Mouse (Mus musculus) myocyte (in vitro differentiated cells): ENCODE results near the gene Arl6ip6. TPM values are rescaled to one million over a fixed set of nuclear protein-coding genes. Genes with fewer than 3 reads are reported as not detected.
A peak's percentile ranks its signal among the peaks of the same experiment; 100 is the strongest.

Experiments
- H3K27me3 ChIP-seq: one replicate; pipeline ENCODE4 v1.6.1; 2011; ENCODE audit not compliant: control insufficient read depth, insufficient read depth, insufficient read length
- H3K36me3 ChIP-seq: one replicate; pipeline ENCODE4 v1.6.1; 2011; ENCODE audit not compliant: control insufficient read depth, insufficient read depth
- H3K4me2 ChIP-seq: one replicate; pipeline ENCODE4 v1.6.1; 2011; ENCODE audit warnings: low read depth, control low read depth
- H3K4me3 ChIP-seq: one replicate; pipeline ENCODE4 v1.5.1; 2011; ENCODE audit warnings: mild to moderate bottlenecking, control low read depth, moderate library complexity
- H3K79me2 ChIP-seq: one replicate; pipeline ENCODE4 v1.6.1; 2011; ENCODE audit not compliant: control insufficient read depth, insufficient read depth
- H3ac ChIP-seq: one replicate; pipeline ENCODE4 v1.6.1; 2011; ENCODE audit not compliant: control insufficient read depth, insufficient read length
- CEBPB ChIP-seq: IDR thresholded peaks from 2 replicates; pipeline ENCODE4 v1.6.1; 2011; ENCODE audit warnings: mild to moderate bottlenecking, moderate library complexity; ENCODE audit not compliant: poor library complexity, insufficient read depth, severe bottlenecking
- E2F4 ChIP-seq: IDR thresholded peaks from one replicate; pipeline ENCODE4 v1.6.1; 2011; ENCODE audit warnings: mild to moderate bottlenecking, control low read depth, moderate library complexity; ENCODE audit not compliant: insufficient read depth
- MAX ChIP-seq: IDR thresholded peaks from one replicate; pipeline ENCODE4 v1.6.1; 2011; ENCODE audit warnings: low read depth, mild to moderate bottlenecking, control low read depth
- MYOD1 ChIP-seq, 3 experiments: IDR thresholded peaks; one replicate each; pipeline ENCODE4 v1.6.1; 2011; ENCODE audit warnings: control low read depth in 2 of 3, low read depth in 2 of 3, mild to moderate bottlenecking in 2 of 3, moderate library complexity in 1 of 3; ENCODE audit not compliant: insufficient read length in 2 of 3, control insufficient read depth in 1 of 3
- MYOG ChIP-seq, 3 experiments: IDR thresholded peaks; one replicate each; pipeline ENCODE4 v1.6.1; 2011; ENCODE audit warnings: control low read depth in 2 of 3, low read depth in 2 of 3, mild to moderate bottlenecking in 2 of 3; ENCODE audit not compliant: insufficient read length in 2 of 3, control insufficient read depth in 1 of 3, insufficient read depth in 1 of 3
- POLR2A ChIP-seq: IDR thresholded peaks from one replicate; pipeline ENCODE4 v1.6.1; 2011; ENCODE audit warnings: low read depth, mild to moderate bottlenecking, control low read depth, moderate library complexity; ENCODE audit not compliant: insufficient read length
- POLR2AphosphoS2 ChIP-seq: IDR thresholded peaks from one replicate; pipeline ENCODE4 v1.6.1; 2011; ENCODE audit warnings: low read depth, control low read depth; ENCODE audit not compliant: insufficient read length
- REST ChIP-seq: IDR thresholded peaks from one replicate; pipeline ENCODE4 v1.6.1; 2011; ENCODE audit warnings: mild to moderate bottlenecking, control low read depth, moderate library complexity; ENCODE audit not compliant: insufficient read depth, insufficient read length
- SRF ChIP-seq: IDR thresholded peaks from one replicate; pipeline ENCODE4 v1.6.1; 2011; ENCODE audit warnings: low read depth; ENCODE audit not compliant: control insufficient read depth, insufficient read length
- TCF12 ChIP-seq: IDR thresholded peaks from one replicate; pipeline ENCODE4 v1.6.1; 2011; ENCODE audit warnings: mild to moderate bottlenecking, control low read depth; ENCODE audit not compliant: poor library complexity, insufficient read depth, severe bottlenecking
- TCF3 ChIP-seq: IDR thresholded peaks from one replicate; pipeline ENCODE4 v1.6.1; 2011; ENCODE audit warnings: low read depth, control low read depth; ENCODE audit not compliant: insufficient read length
- USF1 ChIP-seq: IDR thresholded peaks from one replicate; pipeline ENCODE4 v1.6.1; 2011; ENCODE audit warnings: low read depth, mild to moderate bottlenecking, control low read depth, moderate library complexity
- polyA plus RNA-seq: library from polyadenylated mRNA; unstranded; fragments of >200 nt; fragmentation: generic; extraction: Trizol; gene quantifications from one replicate; pipeline ENCODE4 v1.2.1, GENCODE M21; 2012; ENCODE audit warnings: missing spikeins

Gene Arl6ip6
- polyA plus RNA-seq = 8.0 TPM

DNA sequence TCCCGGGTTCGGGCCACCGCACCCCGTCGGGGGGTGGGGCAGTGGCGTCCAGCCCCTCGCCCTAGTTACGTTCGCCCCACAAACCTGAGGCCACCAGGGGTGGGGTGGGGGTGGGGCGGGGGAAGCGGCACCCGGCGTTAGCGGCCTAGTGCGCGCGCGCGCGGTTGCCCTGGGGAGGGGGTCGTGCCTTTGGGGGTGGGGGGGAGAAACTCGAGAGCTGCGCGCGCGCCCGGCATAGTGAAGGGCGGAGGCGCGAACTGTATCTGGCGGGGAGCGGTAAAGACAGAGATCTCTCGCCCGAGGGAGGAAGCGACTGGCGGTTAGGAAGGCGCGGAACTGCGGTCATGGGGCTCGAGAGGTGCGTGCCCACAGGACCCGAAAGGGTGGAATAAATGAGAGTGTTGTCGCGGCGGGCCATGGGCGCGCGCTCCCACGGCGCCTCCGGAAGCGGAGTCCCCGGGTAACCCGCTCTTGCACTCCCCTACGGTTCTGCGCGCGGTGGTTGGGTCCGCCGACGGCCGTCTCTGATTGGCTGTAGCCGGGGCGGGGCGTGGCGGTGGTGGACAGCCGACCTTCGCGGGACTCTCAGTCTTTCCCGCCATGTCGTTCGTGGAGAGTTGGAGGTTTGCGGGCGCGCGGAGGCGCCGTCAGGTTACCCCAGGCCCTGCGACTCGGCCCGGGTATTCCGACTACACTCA, at the start of gene Arl6ip6:
Gene Arl6ip6 (plus strand): TSS at position 204 of the 698 bp plus-strand sequence.
- H3ac ChIP-seq = peak within 1 kb of the TSS; percentile 66
- H3K4me3 ChIP-seq = peak within 1 kb of the TSS; percentile 98
- H3K4me2 ChIP-seq = peak within 1 kb of the TSS; percentile 71
- peaks cover 17% of the 10 kb centered on the region for H3K36me3 ChIP-seq
- TF ChIP-seq TCF3 = no peak
- no peak for TF ChIP-seq MYOG (IDR thresholded peaks at IDR 0.05; ENCODE audit: control insufficient read depth in 1 of 3, insufficient read depth in 1 of 3, insufficient read length in 2 of 3, low read depth in 2 of 3)
- no peak for TF ChIP-seq REST
- TF ChIP-seq POLR2A = no peak
- TF ChIP-seq SRF = peak; percentile 10
- peak; percentile 74 for TF ChIP-seq POLR2AphosphoS2
- TF ChIP-seq TCF12 = no peak
- TF ChIP-seq E2F4 = peak; percentile 76
- no peak for TF ChIP-seq USF1
- TF ChIP-seq MYOD1 (IDR thresholded peaks at IDR 0.05; ENCODE audit: control insufficient read depth in 1 of 3, insufficient read length in 2 of 3, low read depth in 2 of 3) = no peak
- TF ChIP-seq MAX = no peak
- TF ChIP-seq CEBPB = no peak
- H3K79me2 ChIP-seq = peaks cover 75% of the 10 kb centered on the region
- no peaks in the 10 kb centered on the region for H3K27me3 ChIP-seq

- TF ChIP-seq TCF12 (no peak), CEBPB (no peak), MYOG (IDR thresholded peaks at IDR 0.05; ENCODE audit: control insufficient read depth in 1 of 3, insufficient read depth in 1 of 3, insufficient read length in 2 of 3, low read depth in 2 of 3) (no peak), E2F4 (no peak), REST (no peak), POLR2AphosphoS2 (no peak), SRF (no peak), MYOD1 (IDR thresholded peaks at IDR 0.05; ENCODE audit: control insufficient read depth in 1 of 3, insufficient read length in 2 of 3, low read depth in 2 of 3) (no peak), USF1 (no peak), POLR2A (no peak), TCF3 (no peak), MAX (no peak)
- no peaks in the 10 kb centered on the region for H3K79me2 ChIP-seq
- H3K4me2 ChIP-seq = no peak overlapping the region
- H3K4me3 ChIP-seq = no peak overlapping the region
- H3K27me3 ChIP-seq = no peaks in the 10 kb centered on the region
- peaks cover 70% of the 10 kb centered on the region for H3K36me3 ChIP-seq
- no peak overlapping the region for H3ac ChIP-seq
Measured at GRCm38 (mm10) chr2:53146852-53147251, 44.7 kb upstream of the Arl6ip6 start.

- no peak overlapping the region for H3K4me3 ChIP-seq
- TF ChIP-seq MYOD1 (IDR thresholded peaks at IDR 0.05; ENCODE audit: control insufficient read depth in 1 of 3, insufficient read length in 2 of 3, low read depth in 2 of 3) = no peak
- no peak for TF ChIP-seq POLR2A
- TF ChIP-seq TCF12 = no peak
- TF ChIP-seq USF1 = no peak
- no peak for TF ChIP-seq MYOG (IDR thresholded peaks at IDR 0.05; ENCODE audit: control insufficient read depth in 1 of 3, insufficient read depth in 1 of 3, insufficient read length in 2 of 3, low read depth in 2 of 3)
- TF ChIP-seq TCF3 = no peak
- TF ChIP-seq SRF = no peak
- no peak for TF ChIP-seq CEBPB
- no peak for TF ChIP-seq POLR2AphosphoS2
- TF ChIP-seq REST = no peak
- TF ChIP-seq MAX = no peak
- TF ChIP-seq E2F4 = no peak
- no peaks in the 10 kb centered on the region for H3K27me3 ChIP-seq
- peaks cover 58% of the 10 kb centered on the region for H3K79me2 ChIP-seq
- peaks cover 27% of the 10 kb centered on the region for H3K36me3 ChIP-seq
- no peak overlapping the region for H3K4me2 ChIP-seq
- H3ac ChIP-seq = no peak overlapping the region
Measured at GRCm38 (mm10) chr2:53173966-53174365, 17.6 kb upstream of the Arl6ip6 start.

DNA sequence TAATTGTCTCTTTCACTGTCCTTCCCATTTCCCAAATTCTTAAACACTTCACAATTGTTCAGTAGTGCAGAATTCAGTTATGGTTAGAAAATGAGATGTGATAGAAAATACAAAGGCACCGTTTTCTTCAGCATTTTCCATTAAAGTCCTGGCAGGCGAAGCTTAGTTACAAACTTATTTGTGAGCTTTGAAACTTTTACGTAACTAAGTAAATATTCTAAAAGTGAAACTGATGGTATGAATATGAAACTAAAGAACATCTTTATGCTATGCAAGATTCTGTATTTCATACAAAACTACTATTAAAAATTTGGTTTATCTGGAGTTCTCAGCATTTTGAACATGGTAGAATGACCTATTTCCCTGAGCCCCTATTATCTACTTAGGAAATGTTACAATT, 12.6 kb upstream of the Arl6ip6 start:
- Histone ChIP-seq H3K79me2 (peaks cover 78% of the 10 kb centered on the region), H3K27me3 (no peaks in the 10 kb centered on the region), H3K4me3 (no peak overlapping the region), H3K4me2 (no peak overlapping the region), H3ac (no peak overlapping the region), H3K36me3 (peaks cover 19% of the 10 kb centered on the region)
- TF ChIP-seq TCF3 (no peak), CEBPB (no peak), MYOD1 (IDR thresholded peaks at IDR 0.05; ENCODE audit: control insufficient read depth in 1 of 3, insufficient read length in 2 of 3, low read depth in 2 of 3) (no peak), E2F4 (no peak), POLR2AphosphoS2 (no peak), MYOG (IDR thresholded peaks at IDR 0.05; ENCODE audit: control insufficient read depth in 1 of 3, insufficient read depth in 1 of 3, insufficient read length in 2 of 3, low read depth in 2 of 3) (no peak), SRF (no peak), POLR2A (no peak), USF1 (no peak), MAX (no peak), TCF12 (no peak), REST (no peak)
